ENCODE assay signal across 9 mouse cellular contexts in genomic region chr1:40325711-40326327, GRCm38 (mm10). TPM values are rescaled to one million over a fixed set of nuclear protein-coding genes. Genes with fewer than 3 reads are reported as not detected.
DNase-seq lines count a peak whose midpoint lies in the region; ATAC-seq and TF ChIP-seq lines count a peak whose summit lies in the region.
"Had no signal": no experiment of that assay in that cellular context is flagged by ENCODE, and none has a peak within 500 bp of the region (broad histone marks: within the 10 kb centered on the region; RNA-seq: fewer than 3 reads in every experiment).

No protein-coding gene starts in this region.

- H3K9me3 ChIP-seq in embryonic facial prominence, embryonic 10.5 days, result no peaks in the 10 kb centered on the region
- H3K9me3 ChIP-seq in hindbrain, postnatal 0 days (ENCODE audit: low read length), result no peaks in the 10 kb centered on the region
- no peaks in the 10 kb centered on the region for H3K9me3 ChIP-seq in neural tube, embryonic 11.5 days (ENCODE audit: control insufficient read depth, low read length)
- H3K9me3 ChIP-seq: megakaryocyte, embryonic 14.5 days had no signal

- peak overlapping the region; percentile 52 for H3K4me3 ChIP-seq in embryonic facial prominence, embryonic 10.5 days
- peak overlapping the region; percentile 37 for H3K4me3 ChIP-seq in hindbrain, postnatal 0 days (ENCODE audit: low read length)
- H3K4me3 ChIP-seq in neural tube, embryonic 11.5 days (ENCODE audit: low read depth, low read length), result peak overlapping the region; percentile 27
- H3K4me3 ChIP-seq: megakaryocyte, embryonic 14.5 days had no signal

- no peak for TF ChIP-seq CTCF in hindbrain, postnatal 0 days (IDR thresholded peaks at IDR 0.05; ENCODE audit: low read depth)

- no peaks in the 10 kb centered on the region for H3K36me3 ChIP-seq in embryonic facial prominence, embryonic 10.5 days (replicated peaks)
- H3K36me3 ChIP-seq in hindbrain, postnatal 0 days (ENCODE audit: insufficient read depth, low read length), result no peaks in the 10 kb centered on the region
- no peaks in the 10 kb centered on the region for H3K36me3 ChIP-seq in neural tube, embryonic 11.5 days (ENCODE audit: control insufficient read depth, insufficient read depth, low read length)

- H3K27me3 ChIP-seq in embryonic facial prominence, embryonic 10.5 days (replicated peaks; ENCODE audit: low read depth, poor library complexity, severe bottlenecking), result peaks cover 49% of the 10 kb centered on the region
- peaks cover 19% of the 10 kb centered on the region for H3K27me3 ChIP-seq in hindbrain, postnatal 0 days (ENCODE audit: insufficient read depth, low read length)
- H3K27me3 ChIP-seq in neural tube, embryonic 11.5 days (ENCODE audit: control insufficient read depth, insufficient read depth, low read length), result peaks cover 21% of the 10 kb centered on the region

- WGBS in embryonic facial prominence, embryonic 10.5 days, result 1% methylated on average over 29 of the region's 29 CpGs
- 4% methylated on average over 28 of the region's 29 CpGs for WGBS in hindbrain, postnatal 0 days
- 2% methylated on average over 29 of the region's 29 CpGs for WGBS in neural tube, embryonic 11.5 days

- peak; percentile 10 to 26 for DNase-seq in kidney, postnatal 4 days
- no peak for DNase-seq in kidney, postnatal 14 days
- DNase-seq in embryonic facial prominence, embryonic 10.5 days (ENCODE audit: low spot score), result peak; percentile 60
- DNase-seq in hindbrain, postnatal 0 days (ENCODE audit: low spot score), result no peak
- DNase-seq in neural tube, embryonic 11.5 days (ENCODE audit: low spot score), result peak; percentile 25
- DNase-seq in adrenal gland, adult (ENCODE audit: inconsistent age in 2 of 2, low spot score in 1 of 2), result no peak
- DNase-seq in layer of hippocampus, adult 9-10 months (ENCODE audit: low spot score), result no peak
- DNase-seq in cerebellum, adult 11-12 months, result no peak

- ATAC-seq in hindbrain, postnatal 0 days, result no peak
- ATAC-seq in neural tube, embryonic 11.5 days (ENCODE audit: insufficient read depth, low FRiP score, low TSS enrichment), result no peak

- peak overlapping the region; percentile 54 for H3K27ac ChIP-seq in embryonic facial prominence, embryonic 10.5 days (replicated peaks)
- H3K27ac ChIP-seq in hindbrain, postnatal 0 days, result no peak overlapping the region
- no peak overlapping the region for H3K27ac ChIP-seq in neural tube, embryonic 11.5 days (ENCODE audit: low read depth, low read length)

- peaks cover 23% of the 10 kb centered on the region for H3K4me1 ChIP-seq in embryonic facial prominence, embryonic 10.5 days
- peaks cover 5% of the 10 kb centered on the region; the same call in 1 of the 2 replicates for H3K4me1 ChIP-seq in hindbrain, postnatal 0 days (ENCODE audit: insufficient read depth, low read length)
- H3K4me1 ChIP-seq in neural tube, embryonic 11.5 days (ENCODE audit: control insufficient read depth, insufficient read depth, low read length), result peaks cover 7% of the 10 kb centered on the region; the same call in 1 of the 2 replicates

- peak overlapping the region; percentile 2 for H3K9ac ChIP-seq in hindbrain, postnatal 0 days (replicated peaks; ENCODE audit: low read length)
- H3K9ac ChIP-seq in neural tube, embryonic 11.5 days (ENCODE audit: low read length), result 0 out of 2 replicates have a peak overlapping the region, but pooled peaks have one; percentile 5

- H3K4me2 ChIP-seq in hindbrain, postnatal 0 days (ENCODE audit: low read depth, low read length), result peak overlapping the region; percentile 75
- peak overlapping the region; percentile 56 for H3K4me2 ChIP-seq in neural tube, embryonic 11.5 days (ENCODE audit: low read depth)

RNA-seq across cellular contexts. Expression of gene Il1rl2, which starts 1.4 kb away (rescaled TPM):
- 1.8 and 2.1 TPM in 2 replicates for polyA plus RNA-seq in embryonic facial prominence, embryonic 10.5 days (2016; fragmentation: Nextera tagmentation; extraction: Ambion mirVana)
- total RNA-seq in hindbrain, postnatal 0 days (2014; rRNA removed), result 0.42 and 1.3 TPM in 2 replicates
- 0.52 and 0.76 TPM in 2 replicates for polyA plus RNA-seq in hindbrain, postnatal 0 days (2015; fragmentation: Nextera tagmentation; extraction: Ambion mirVana)
- polyA plus RNA-seq in neural tube, embryonic 11.5 days (2014; fragmentation: Nextera tagmentation; extraction: Ambion mirVana), result 1.2 and 1.4 TPM in 2 replicates

Comparison
In these comparisons a context has a peak if more than half of its experiments do, and no peak if none do; other contexts are left out.
1. DNase-seq: peak in kidney, postnatal 4 days (2 of 2), embryonic facial prominence, embryonic 10.5 days (single experiment) and neural tube, embryonic 11.5 days (single experiment); none in kidney, postnatal 14 days (single experiment), hindbrain, postnatal 0 days (single experiment), adrenal gland, adult (0 of 2), layer of hippocampus, adult 9-10 months (single experiment) and cerebellum, adult 11-12 months (single experiment).
2. Peak in every context shown above with its lines, with median percentiles within 50 percentile points of each other: H3K4me3 ChIP-seq.